Mouse (Mus musculus) liver, postnatal 0 days (tissue): ENCODE results near the gene Bcr.

ENCODE experiments used
- CTCF ChIP-seq: sonication (generic); IDR thresholded peaks from 2 replicates; pipeline ENCODE4 v1.5.1; 2016; ENCODE audit warnings: antibody characterized with exemption, low read depth
- EP300 ChIP-seq: IDR thresholded peaks from 2 replicates; pipeline ENCODE4 v1.6.1; 2016; ENCODE audit warnings: antibody characterized with exemption, low read depth, mild to moderate bottlenecking

- TF ChIP-seq CTCF (no peak), EP300 (no peak)
Measured at GRCm38 (mm10) chr10:75220722-75221121, 160.3 kb downstream of the Bcr start.
